Mouse (Mus musculus) midbrain, embryonic 13.5 days (tissue): ENCODE measurements around the gene Samm50. TPM values are rescaled to one million over a fixed set of nuclear protein-coding genes. Genes with fewer than 3 reads are reported as not detected.

Experiments
- ATAC-seq: fragments of 200-750 bp; cut with Nextera tagmentation; 2 replicates; pipeline ENCODE4 v1.8.0; 2017; ENCODE audit warnings: mild to moderate bottlenecking, moderate TSS enrichment, moderate library complexity
- H3K27ac ChIP-seq: fragments of 300-500 bp; sonication (generic); 2 replicates; pipeline ENCODE4 v1.5.1; 2015; ENCODE audit warnings: inconsistent platforms, mild to moderate bottlenecking, moderate library complexity
- H3K27me3 ChIP-seq: fragments of 300-500 bp; sonication (generic); 2 replicates; pipeline ENCODE4 v1.6.1; 2015; ENCODE audit warnings: mild to moderate bottlenecking, inconsistent platforms
- H3K36me3 ChIP-seq: fragments of 300-500 bp; sonication (generic); 2 replicates; pipeline ENCODE4 v1.6.1; 2015; ENCODE audit warnings: mild to moderate bottlenecking, inconsistent platforms
- H3K4me1 ChIP-seq: fragments of 300-500 bp; sonication (generic); replicated peaks from 2 replicates; pipeline ENCODE4 v1.6.1; 2015; ENCODE audit warnings: inconsistent platforms
- H3K4me2 ChIP-seq: fragments of 300-500 bp; sonication (generic); replicated peaks from 2 replicates; pipeline ENCODE4 v1.6.1; 2015; ENCODE audit warnings: moderate library complexity, mild to moderate bottlenecking, inconsistent platforms
- H3K4me3 ChIP-seq: fragments of 300-500 bp; sonication (generic); replicated peaks from 2 replicates; pipeline ENCODE4 v1.5.1; 2015; ENCODE audit warnings: mild to moderate bottlenecking, inconsistent platforms
- H3K9ac ChIP-seq: fragments of 300-500 bp; sonication (generic); replicated peaks from 2 replicates; pipeline ENCODE4 v1.6.1; 2015; ENCODE audit warnings: mild to moderate bottlenecking, inconsistent platforms
- H3K9me3 ChIP-seq: fragments of 300-500 bp; sonication (generic); 2 replicates; pipeline ENCODE4 v1.6.1; 2016; ENCODE audit warnings: mild to moderate bottlenecking, inconsistent platforms
- WGBS: fragments of 180-500 bp; shearing (Covaris S2); methylation state at CpG from one replicate; pipeline ENCODE4 v1.1.7; 2015; 5-methylcytosine and 5-hydroxymethylcytosine counted together
- polyA plus RNA-seq: library from polyadenylated mRNA; unstranded; fragments of >200 nt; fragmentation: Nextera tagmentation; extraction: Ambion mirVana; gene quantifications from 2 replicates; pipeline ENCODE4 v1.2.1, GENCODE M21; 2015

Gene Samm50
- polyA plus RNA-seq, 1 experiment from 2014 or later: 83.1 TPM

- H3K27ac ChIP-seq: no peak overlapping the region
- no peak overlapping the region for H3K4me3 ChIP-seq
- H3K4me2 ChIP-seq: no peak overlapping the region
- H3K4me1 ChIP-seq: peaks cover 31% of the 10 kb centered on the region
- WGBS: 82% methylated on average over 2 of the region's 2 CpGs
- no peak overlapping the region for H3K9ac ChIP-seq
- no peaks in the 10 kb centered on the region for H3K27me3 ChIP-seq
- ATAC-seq: no peak
- H3K9me3 ChIP-seq: no peaks in the 10 kb centered on the region
- H3K36me3 ChIP-seq: peaks cover 49% of the 10 kb centered on the region
Observed at GRCm38 (mm10) chr15:84212756-84213105, 20.7 kb downstream of the Samm50 start.

GRCm38 (mm10) chr15:84213162-84213739 lies 21.2 kb downstream of the Samm50 start:
- H3K27me3 ChIP-seq: no peaks in the 10 kb centered on the region
- no peak overlapping the region for H3K9ac ChIP-seq
- H3K4me3 ChIP-seq: no peak overlapping the region
- H3K36me3 ChIP-seq: peaks cover 46% of the 10 kb centered on the region
- no peak; the same call in 1 of the 2 replicates for ATAC-seq
- peaks cover 36% of the 10 kb centered on the region for H3K4me1 ChIP-seq
- WGBS: 89% methylated on average over 6 of the region's 6 CpGs
- no peak overlapping the region for H3K27ac ChIP-seq
- H3K4me2 ChIP-seq: no peak overlapping the region
- H3K9me3 ChIP-seq: no peaks in the 10 kb centered on the region

GRCm38 (mm10) chr15:84214476-84214875 lies 22.4 kb downstream of the Samm50 start:
- Histone ChIP-seq H3K9ac (no peak overlapping the region), H3K4me3 (no peak overlapping the region), H3K36me3 (peaks cover 35% of the 10 kb centered on the region), H3K27ac (no peak overlapping the region), H3K27me3 (no peaks in the 10 kb centered on the region), H3K4me2 (no peak overlapping the region), H3K4me1 (peaks cover 48% of the 10 kb centered on the region), H3K9me3 (no peaks in the 10 kb centered on the region)
- ATAC-seq: no peak
- 91% methylated on average over 7 of the region's 7 CpGs for WGBS

- 82% methylated on average over 2 of the region's 2 CpGs for WGBS
- no peaks in the 10 kb centered on the region for H3K27me3 ChIP-seq
- no peak overlapping the region for H3K4me2 ChIP-seq
- H3K4me3 ChIP-seq: no peak overlapping the region
- no peak for ATAC-seq
- no peak overlapping the region for H3K9ac ChIP-seq
- peaks cover 49% of the 10 kb centered on the region for H3K4me1 ChIP-seq
- H3K9me3 ChIP-seq: no peaks in the 10 kb centered on the region
- peaks cover 27% of the 10 kb centered on the region for H3K36me3 ChIP-seq
- H3K27ac ChIP-seq: no peak overlapping the region
Observed at GRCm38 (mm10) chr15:84215273-84215672, 23.2 kb downstream of the Samm50 start.

GRCm38 (mm10) chr15:84216026-84216425 lies 24.0 kb downstream of the Samm50 start:
- H3K9me3 ChIP-seq: no peaks in the 10 kb centered on the region
- H3K27ac ChIP-seq: no peak overlapping the region
- no peak overlapping the region for H3K4me2 ChIP-seq
- peaks cover 20% of the 10 kb centered on the region for H3K36me3 ChIP-seq
- H3K4me1 ChIP-seq: peaks cover 49% of the 10 kb centered on the region
- no peak for ATAC-seq
- no peak overlapping the region for H3K9ac ChIP-seq
- H3K4me3 ChIP-seq: no peak overlapping the region
- no peaks in the 10 kb centered on the region for H3K27me3 ChIP-seq

- peak overlapping the region; percentile 36; the same call in 1 of the 2 replicates for H3K27ac ChIP-seq
Observed at GRCm38 (mm10) chr15:84216461-84217084, 24.5 kb downstream of the Samm50 start.

GRCm38 (mm10) chr15:84217969-84218782 lies 26.1 kb downstream of the Samm50 start:
- Histone ChIP-seq H3K27ac (peak overlapping the region; percentile 14; the same call in 1 of the 2 replicates), H3K9ac (no peak overlapping the region), H3K9me3 (no peaks in the 10 kb centered on the region), H3K27me3 (no peaks in the 10 kb centered on the region), H3K36me3 (peaks cover 12% of the 10 kb centered on the region), H3K4me1 (peaks cover 39% of the 10 kb centered on the region), H3K4me3 (no peak overlapping the region), H3K4me2 (no peak overlapping the region)
- ATAC-seq: peak; percentile 46; the same call in 1 of the 2 replicates
- WGBS: 60% methylated on average over 23 of the region's 23 CpGs

More at GRCm38 (mm10) chr15:84216461-84217084, 24.5 kb downstream of the Samm50 start:
- H3K9ac ChIP-seq: peak overlapping the region; percentile 7; the same call in 1 of the 2 replicates
- ATAC-seq: no peak
- H3K36me3 ChIP-seq: peaks cover 14% of the 10 kb centered on the region
- peaks cover 49% of the 10 kb centered on the region for H3K4me1 ChIP-seq
- no peak overlapping the region for H3K4me3 ChIP-seq
- 36% methylated on average over 7 of the region's 7 CpGs for WGBS
- H3K27me3 ChIP-seq: no peaks in the 10 kb centered on the region
- H3K9me3 ChIP-seq: no peaks in the 10 kb centered on the region
- H3K4me2 ChIP-seq: no peak overlapping the region

GRCm38 (mm10) chr15:84218783-84219271 lies 26.8 kb downstream of the Samm50 start:
- WGBS: 61% methylated on average over 9 of the region's 9 CpGs
- no peak overlapping the region for H3K9ac ChIP-seq
- peak overlapping the region; percentile 14 for H3K27ac ChIP-seq
- H3K4me1 ChIP-seq: peaks cover 44% of the 10 kb centered on the region
- no peaks in the 10 kb centered on the region for H3K9me3 ChIP-seq
- peaks cover 12% of the 10 kb centered on the region for H3K36me3 ChIP-seq
- no peak overlapping the region for H3K4me2 ChIP-seq
- ATAC-seq: no peak
- H3K4me3 ChIP-seq: no peak overlapping the region
- H3K27me3 ChIP-seq: no peaks in the 10 kb centered on the region

GRCm38 (mm10) chr15:84221539-84221938 lies 29.5 kb downstream of the Samm50 start:
- no peak for ATAC-seq
- Histone ChIP-seq H3K4me3 (no peak overlapping the region), H3K27ac (no peak overlapping the region), H3K9ac (no peak overlapping the region), H3K36me3 (no peaks in the 10 kb centered on the region), H3K4me1 (peaks cover 56% of the 10 kb centered on the region), H3K27me3 (no peaks in the 10 kb centered on the region), H3K9me3 (no peaks in the 10 kb centered on the region), H3K4me2 (no peak overlapping the region)
- 88% methylated on average over 5 of the region's 5 CpGs for WGBS

GRCm38 (mm10) chr15:84223423-84223822 lies 31.4 kb downstream of the Samm50 start:
- ATAC-seq: 0 out of 2 replicates have a peak, but pooled peaks have one; percentile 13
- WGBS: 24% methylated on average over 6 of the region's 6 CpGs
- H3K9ac ChIP-seq: no peak overlapping the region
- H3K36me3 ChIP-seq: no peaks in the 10 kb centered on the region
- peak overlapping the region; percentile 66 for H3K27ac ChIP-seq
- H3K4me2 ChIP-seq: no peak overlapping the region
- peaks cover 58% of the 10 kb centered on the region for H3K4me1 ChIP-seq
- H3K4me3 ChIP-seq: no peak overlapping the region
- no peaks in the 10 kb centered on the region for H3K9me3 ChIP-seq
- H3K27me3 ChIP-seq: no peaks in the 10 kb centered on the region

- no peak overlapping the region for H3K4me2 ChIP-seq
- 51% methylated on average over 10 of the region's 10 CpGs for WGBS
Observed at GRCm38 (mm10) chr15:84224779-84225178, 32.7 kb downstream of the Samm50 start.

GRCm38 (mm10) chr15:84226918-84227317 lies 34.9 kb downstream of the Samm50 start:
- Histone ChIP-seq H3K9ac (no peak overlapping the region), H3K36me3 (no peaks in the 10 kb centered on the region), H3K27me3 (no peaks in the 10 kb centered on the region), H3K4me3 (no peak overlapping the region), H3K9me3 (no peaks in the 10 kb centered on the region), H3K4me2 (peak overlapping the region; percentile 11; the same call in 1 of the 2 replicates), H3K4me1 (peaks cover 68% of the 10 kb centered on the region), H3K27ac (peak overlapping the region; percentile 84)
- peak; percentile 73 for ATAC-seq
- 17% methylated on average over 15 of the region's 15 CpGs for WGBS

More at GRCm38 (mm10) chr15:84224779-84225178, 32.7 kb downstream of the Samm50 start:
- 0 out of 2 replicates have a peak overlapping the region, but pooled peaks have one; percentile 66 for H3K27ac ChIP-seq
- H3K9me3 ChIP-seq: no peaks in the 10 kb centered on the region
- no peak overlapping the region for H3K4me3 ChIP-seq
- H3K9ac ChIP-seq: no peak overlapping the region
- H3K27me3 ChIP-seq: no peaks in the 10 kb centered on the region
- H3K36me3 ChIP-seq: no peaks in the 10 kb centered on the region
- H3K4me1 ChIP-seq: peaks cover 49% of the 10 kb centered on the region
- no peak for ATAC-seq
